19 mouse cellular contexts compared by ENCODE assay signal in genomic region chr1:96397982-96398381, GRCm38 (mm10).
"Had no signal": no experiment of that assay in that cellular context is flagged by ENCODE, and none has a peak within 500 bp of the region (broad histone marks: within the 10 kb centered on the region; RNA-seq: fewer than 3 reads in every experiment).

No protein-coding gene starts in this region.

- H3K4me1 ChIP-seq: limb, embryonic 10.5 days; limb, embryonic 13.5 days; liver, embryonic 13.5 days; midbrain, embryonic 12.5 days; midbrain, embryonic 15.5 days; stomach, embryonic 15.5 days had no signal

- H3K4me2 ChIP-seq: limb, embryonic 13.5 days; liver, embryonic 13.5 days; midbrain, embryonic 12.5 days; midbrain, embryonic 15.5 days; stomach, embryonic 15.5 days had no signal

- H3K27ac ChIP-seq: kidney, postnatal 0 days; layer of hippocampus, adult 2 months; limb, embryonic 10.5 days; limb, embryonic 13.5 days; liver, embryonic 13.5 days; midbrain, embryonic 12.5 days; midbrain, embryonic 15.5 days; stomach, embryonic 15.5 days had no signal

- H3K27me3 ChIP-seq: limb, embryonic 13.5 days; liver, embryonic 13.5 days; midbrain, embryonic 12.5 days; midbrain, embryonic 15.5 days; stomach, embryonic 15.5 days had no signal

- H3K4me3 ChIP-seq: layer of hippocampus, adult 2 months; limb, embryonic 10.5 days; limb, embryonic 13.5 days; liver, embryonic 13.5 days; midbrain, embryonic 12.5 days; midbrain, embryonic 15.5 days; stomach, embryonic 15.5 days had no signal

- H3K9ac ChIP-seq: limb, embryonic 13.5 days; liver, embryonic 13.5 days; midbrain, embryonic 12.5 days; midbrain, embryonic 15.5 days; stomach, embryonic 15.5 days had no signal

- DNase-seq: kidney, adult 2 months; kidney, postnatal 25 days; layer of hippocampus, adult 9-11 months; liver, embryonic 13.5 days; lung, adult 2 months; lung, postnatal 14 days; lung, postnatal 4 days; right cerebral cortex, adult 18-20 months; right cerebral cortex, postnatal 25 days; spleen, adult 18-20 months; thymus, postnatal 25 days had no signal

- H3K9me3 ChIP-seq: limb, embryonic 10.5 days; limb, embryonic 13.5 days; liver, embryonic 13.5 days; midbrain, embryonic 12.5 days; midbrain, embryonic 15.5 days; stomach, embryonic 15.5 days had no signal

- ATAC-seq: intestine, postnatal 0 days; midbrain, embryonic 15.5 days had no signal

- H3K36me3 ChIP-seq: limb, embryonic 10.5 days; limb, embryonic 13.5 days; liver, embryonic 13.5 days; midbrain, embryonic 12.5 days; midbrain, embryonic 15.5 days; stomach, embryonic 15.5 days had no signal
